Mouse (Mus musculus) cerebellum, postnatal 25 days (tissue): Measurements from ENCODE around the gene 6030468B19Rik.

Experiments used
- DNase-seq, 2 experiments: peaks; one replicate each; pipeline ENCODE4 v3.0.0; 2021; ENCODE audit warnings: mixed read lengths in 2 of 2

6030468B19Rik gene

GRCm38 (mm10) chr11:117797511-117798159, at the start of gene 6030468B19Rik:
6030468B19Rik (plus strand) TSS chr11:117797660.
- DNase-seq, result no peak

GRCm38 (mm10) chr11:117748628-117749027, 48.8 kb upstream of the 6030468B19Rik start:
- DNase-seq, result no peak

- DNase-seq, result peak in 1 of 2 experiments; percentile 48
Measured at GRCm38 (mm10) chr11:117749414-117749813, 48.0 kb upstream of the 6030468B19Rik start.

- DNase-seq, result no peak
Measured at GRCm38 (mm10) chr11:117751544-117751943, 45.9 kb upstream of the 6030468B19Rik start.

- no peak for DNase-seq
Measured at GRCm38 (mm10) chr11:117755891-117756290, 41.6 kb upstream of the 6030468B19Rik start.

GRCm38 (mm10) chr11:117759267-117759666, 38.2 kb upstream of the 6030468B19Rik start:
- peak; percentile 67 to 73 for DNase-seq

GRCm38 (mm10) chr11:117760374-117761119, 36.9 kb upstream of the 6030468B19Rik start:
- DNase-seq, result peak in 1 of 2 experiments; percentile 59

- no peak for DNase-seq
Measured at GRCm38 (mm10) chr11:117761801-117762200, 35.7 kb upstream of the 6030468B19Rik start.

GRCm38 (mm10) chr11:117762246-117762645, 35.2 kb upstream of the 6030468B19Rik start:
- DNase-seq, result no peak

- no peak for DNase-seq
Measured at GRCm38 (mm10) chr11:117764319-117764718, 33.1 kb upstream of the 6030468B19Rik start.

GRCm38 (mm10) chr11:117765361-117765760, 32.1 kb upstream of the 6030468B19Rik start:
- no peak for DNase-seq

GRCm38 (mm10) chr11:117766275-117766674, 31.2 kb upstream of the 6030468B19Rik start:
- no peak for DNase-seq

GRCm38 (mm10) chr11:117768725-117769682, 28.5 kb upstream of the 6030468B19Rik start:
- DNase-seq, result peak in 1 of 2 experiments; percentile 68

GRCm38 (mm10) chr11:117769683-117770047, 27.8 kb upstream of the 6030468B19Rik start:
- peak in 1 of 2 experiments; percentile 33 for DNase-seq

- DNase-seq, result no peak
Measured at GRCm38 (mm10) chr11:117770407-117770806, 27.1 kb upstream of the 6030468B19Rik start.

- DNase-seq, result no peak
Measured at GRCm38 (mm10) chr11:117772352-117772751, 25.1 kb upstream of the 6030468B19Rik start.

GRCm38 (mm10) chr11:117774925-117775324, 22.5 kb upstream of the 6030468B19Rik start:
- DNase-seq, result peak in 1 of 2 experiments; percentile 40

GRCm38 (mm10) chr11:117775540-117775939, 21.9 kb upstream of the 6030468B19Rik start:
- no peak for DNase-seq

GRCm38 (mm10) chr11:117776085-117776792, 21.2 kb upstream of the 6030468B19Rik start:
- DNase-seq, result no peak

- no peak for DNase-seq
Measured at GRCm38 (mm10) chr11:117777111-117777510, 20.3 kb upstream of the 6030468B19Rik start.

GRCm38 (mm10) chr11:117778031-117778430, 19.4 kb upstream of the 6030468B19Rik start:
- DNase-seq, result no peak

GRCm38 (mm10) chr11:117778851-117779433, 18.5 kb upstream of the 6030468B19Rik start:
- no peak for DNase-seq
